Comparison of ENCODE assay signal across 17 mouse cellular contexts in genomic region chr11:45154497-45154896, GRCm38 (mm10).
A peak's percentile ranks its signal among the peaks of the same experiment; 100 is the strongest.
DNase-seq lines count a peak whose midpoint lies in the region; ATAC-seq and TF ChIP-seq lines count a peak whose summit lies in the region.
"Had no signal": no experiment of that assay in that cellular context is flagged by ENCODE, and none has a peak within 500 bp of the region (broad histone marks: within the 10 kb centered on the region; RNA-seq: fewer than 3 reads in every experiment).

No protein-coding gene starts in this region.

- no peak overlapping the region for H3K27ac ChIP-seq in forebrain, postnatal 0 days (ENCODE audit: low read depth, low read length)
- H3K27ac ChIP-seq in layer of hippocampus, adult 2 months = no peak overlapping the region
- H3K27ac ChIP-seq in heart, embryonic 10.5 days = no peak overlapping the region
- H3K27ac ChIP-seq: embryonic facial prominence, embryonic 13.5 days; liver, embryonic 12.5 days; lung, embryonic 15.5 days had no signal

- WGBS in forebrain, postnatal 0 days = 43% methylated on average over 8 of the region's 8 CpGs
- 70% methylated on average over 8 of the region's 8 CpGs for WGBS in heart, embryonic 10.5 days

- peak; percentile 8 for DNase-seq in kidney, postnatal 10 days
- no peak for DNase-seq in kidney, postnatal 36 days
- peak; percentile 46 for DNase-seq in embryo, embryonic 10.5 days (ENCODE audit: low spot score)
- DNase-seq in forebrain, postnatal 0 days = peak; percentile 17
- peak; percentile 0 to 12 for DNase-seq in layer of hippocampus, adult 2 months (ENCODE audit: low spot score in 2 of 2)
- DNase-seq in heart, adult 9 months (ENCODE audit: low spot score in 2 of 2) = no peak
- DNase-seq in heart, embryonic 10.5 days (ENCODE audit: low spot score) = no peak
- DNase-seq in right cerebral cortex, postnatal 25 days = no peak
- DNase-seq: gastrocnemius, postnatal 14 days; heart, postnatal 4 days; kidney, adult 11 months; thymus, adult 18-20 months had no signal

- no peaks in the 10 kb centered on the region for H3K9me3 ChIP-seq in forebrain, postnatal 0 days (ENCODE audit: low read length)
- no peaks in the 10 kb centered on the region for H3K9me3 ChIP-seq in heart, embryonic 10.5 days
- H3K9me3 ChIP-seq: embryonic facial prominence, embryonic 13.5 days; heart, embryonic 12.5 days; liver, embryonic 12.5 days; lung, embryonic 15.5 days had no signal

- H3K9ac ChIP-seq in forebrain, postnatal 0 days = peak overlapping the region; percentile 10; the same call in 1 of the 2 replicates
- H3K9ac ChIP-seq: embryonic facial prominence, embryonic 13.5 days; heart, embryonic 12.5 days; liver, embryonic 12.5 days; lung, embryonic 15.5 days had no signal

- H3K4me2 ChIP-seq in forebrain, postnatal 0 days (ENCODE audit: low read depth) = no peak overlapping the region
- H3K4me2 ChIP-seq: embryonic facial prominence, embryonic 13.5 days; heart, embryonic 12.5 days; liver, embryonic 12.5 days; lung, embryonic 15.5 days had no signal

- H3K36me3 ChIP-seq in forebrain, postnatal 0 days (ENCODE audit: insufficient read depth) = no peaks in the 10 kb centered on the region
- no peaks in the 10 kb centered on the region for H3K36me3 ChIP-seq in heart, embryonic 10.5 days
- H3K36me3 ChIP-seq: embryonic facial prominence, embryonic 13.5 days; heart, embryonic 12.5 days; liver, embryonic 12.5 days; lung, embryonic 15.5 days had no signal

- 0 out of 2 replicates have a peak, but pooled peaks cover 9% of the 10 kb centered on the region for H3K4me1 ChIP-seq in forebrain, postnatal 0 days (ENCODE audit: insufficient read depth)
- H3K4me1 ChIP-seq in heart, embryonic 10.5 days = no peaks in the 10 kb centered on the region
- H3K4me1 ChIP-seq: embryonic facial prominence, embryonic 13.5 days; heart, embryonic 12.5 days; liver, embryonic 12.5 days; lung, embryonic 15.5 days had no signal

- no peak overlapping the region for H3K4me3 ChIP-seq in forebrain, postnatal 0 days (ENCODE audit: low read depth, low read length)
- no peak overlapping the region for H3K4me3 ChIP-seq in layer of hippocampus, adult 2 months
- H3K4me3 ChIP-seq in heart, embryonic 10.5 days = no peak overlapping the region
- H3K4me3 ChIP-seq: embryonic facial prominence, embryonic 13.5 days; heart, embryonic 12.5 days; liver, embryonic 12.5 days; lung, embryonic 15.5 days; myocyte had no signal

- no peak for TF ChIP-seq CTCF in forebrain, postnatal 0 days (IDR thresholded peaks at IDR 0.05; ENCODE audit: low read depth)
- TF ChIP-seq CTCF in layer of hippocampus, adult 2 months (conservative IDR thresholded peaks at IDR 0.05) = no peak

- no peaks in the 10 kb centered on the region for H3K27me3 ChIP-seq in forebrain, postnatal 0 days (ENCODE audit: insufficient read depth, low read length)
- H3K27me3 ChIP-seq in heart, embryonic 10.5 days (ENCODE audit: insufficient read depth, poor library complexity, severe bottlenecking) = no peaks in the 10 kb centered on the region
- H3K27me3 ChIP-seq: heart, embryonic 12.5 days; liver, embryonic 12.5 days; lung, embryonic 15.5 days had no signal

- ATAC-seq in forebrain, postnatal 0 days = peak; percentile 42; the same call in 1 of the 2 replicates
- ATAC-seq: liver, embryonic 12.5 days had no signal

Comparison
In these comparisons a context has a peak if more than half of its experiments do, and no peak if none do; other contexts are left out.
1. DNase-seq: peak in kidney, postnatal 10 days (single experiment), embryo, embryonic 10.5 days (single experiment), forebrain, postnatal 0 days (single experiment) and layer of hippocampus, adult 2 months (2 of 2); none in kidney, postnatal 36 days (0 of 2), heart, adult 9 months (0 of 2), heart, embryonic 10.5 days (single experiment) and right cerebral cortex, postnatal 25 days (single experiment).